Mouse (Mus musculus): ENCODE measurements around the gene Nmur1.

Nmur1 gene

DNA sequence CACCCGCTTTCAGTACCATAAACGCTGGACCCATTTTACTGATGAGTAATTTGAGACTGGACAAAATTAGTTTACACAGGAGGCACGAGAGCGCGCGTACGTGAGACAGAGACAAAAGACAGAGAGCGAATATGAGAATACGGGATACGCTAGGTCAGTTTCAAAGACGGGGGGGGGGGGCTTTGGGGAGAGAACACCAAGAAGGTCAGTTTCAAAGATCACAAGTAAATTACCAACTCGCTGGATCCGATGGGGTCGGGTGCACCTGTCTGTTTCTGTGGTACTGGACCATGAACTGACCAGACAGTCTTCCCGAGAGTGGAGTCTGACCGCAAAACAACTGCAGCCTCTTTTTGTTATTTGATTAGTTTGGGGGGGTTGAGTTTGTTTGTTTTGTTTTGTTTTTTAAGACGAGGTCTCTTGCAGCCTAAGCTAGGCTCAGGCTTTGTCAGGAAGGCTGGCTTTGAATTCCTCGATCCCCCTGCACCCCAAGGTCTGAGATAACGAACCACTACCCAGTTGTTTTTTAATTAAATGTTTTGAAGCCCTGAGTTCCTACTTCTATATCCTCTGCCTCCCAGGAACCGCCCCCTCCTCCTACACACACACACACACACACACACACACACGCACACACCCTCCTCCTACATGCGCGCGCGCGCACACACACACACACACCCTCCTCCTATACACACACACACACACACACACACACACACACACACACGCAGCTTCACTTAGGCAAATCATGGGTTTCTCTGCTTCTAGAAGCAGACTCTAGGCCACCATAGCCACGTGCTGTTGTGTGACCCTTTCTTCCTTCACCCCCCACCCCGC is 15.1 kb upstream of the Nmur1 start:
- peak; percentile 85 for DNase-seq (ENCODE audit: low spot score)

DNA sequence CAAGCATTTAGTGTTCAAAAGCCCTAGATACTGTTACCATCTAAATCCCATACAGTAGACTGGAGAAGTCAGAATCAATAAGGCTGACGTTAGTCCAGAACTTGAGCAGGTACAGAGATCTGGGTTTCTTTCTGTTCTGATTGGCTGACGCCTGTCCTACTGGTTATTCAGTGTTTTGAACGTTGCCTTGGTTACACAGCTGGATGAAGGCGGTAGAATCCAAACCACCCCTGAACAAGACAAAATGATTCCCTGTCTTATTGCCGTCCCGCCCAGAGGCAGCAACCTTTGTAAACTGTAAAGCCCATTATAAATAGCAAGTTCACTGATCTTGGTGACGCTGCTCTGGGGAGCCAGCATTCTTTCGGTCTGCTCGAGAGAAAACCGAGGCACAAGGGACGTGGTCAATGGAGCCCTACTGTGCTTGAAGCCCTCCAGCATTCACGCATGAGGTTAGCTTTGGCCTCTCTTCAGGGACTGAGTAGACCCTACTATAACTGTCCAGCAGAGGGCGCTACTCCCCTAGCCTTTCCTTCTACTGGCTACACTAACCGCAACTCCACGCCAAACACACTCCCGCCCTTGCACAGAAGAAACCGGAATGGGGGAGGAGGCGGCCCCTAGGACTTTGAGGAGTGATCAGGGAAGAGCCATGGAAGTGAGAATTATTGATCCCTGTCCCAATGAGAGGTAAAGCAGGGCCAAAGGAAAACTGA is 14.3 kb upstream of the Nmur1 start:
- DNase-seq (ENCODE audit: low spot score), result peak; percentile 98

DNA sequence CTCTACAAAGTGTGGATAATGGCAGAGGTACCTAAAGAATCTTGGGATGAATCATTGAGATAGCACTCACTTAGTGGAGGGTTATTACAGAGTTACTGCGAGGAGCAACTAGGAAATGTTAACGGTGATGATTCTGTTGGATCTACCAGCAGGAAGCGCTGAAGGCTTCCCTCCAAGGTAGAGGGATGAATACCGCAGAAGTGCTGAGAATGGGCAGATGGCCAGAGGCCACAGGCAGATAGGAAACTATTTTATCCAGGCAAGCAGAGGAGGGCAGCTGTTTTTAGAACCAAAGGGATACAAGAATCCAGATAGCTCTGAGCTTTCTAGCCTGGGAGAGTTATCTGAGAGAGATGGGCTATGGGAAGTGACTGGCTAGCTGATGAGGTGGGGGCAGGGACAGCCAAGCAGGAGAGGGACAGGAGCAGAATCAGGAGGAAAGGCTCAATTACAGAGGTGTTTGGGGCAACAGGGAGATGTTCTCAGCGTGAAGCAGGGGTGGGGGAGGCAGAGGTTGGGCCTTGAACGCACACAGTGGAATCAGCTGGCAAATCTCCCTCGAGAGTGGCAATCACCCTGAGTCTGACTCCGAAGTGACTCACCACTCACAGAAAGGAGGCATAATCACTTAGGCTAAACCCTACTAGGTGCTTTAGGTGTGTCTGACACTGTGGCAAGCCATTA is 13.6 kb upstream of the Nmur1 start:
- no peak for DNase-seq (ENCODE audit: low spot score)

DNA sequence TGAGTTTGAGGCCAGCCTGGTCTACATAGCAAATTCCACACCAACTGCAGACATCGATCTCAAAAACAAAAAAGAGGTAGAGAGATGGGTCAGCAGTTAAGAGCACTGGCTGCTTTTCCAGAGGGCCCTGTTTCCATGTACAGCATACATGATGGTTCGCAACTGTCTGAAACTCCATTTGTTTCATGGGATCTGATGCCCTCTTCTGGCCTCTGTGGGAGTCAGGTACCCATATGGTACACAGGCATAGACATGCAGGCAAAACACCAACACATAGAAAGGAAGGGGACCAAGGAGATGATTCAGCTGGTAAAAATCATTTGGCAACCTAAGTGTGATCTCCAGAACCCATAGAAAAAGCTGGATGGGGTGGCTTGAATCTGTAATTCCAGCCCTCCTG is 12.5 kb upstream of the Nmur1 start:
- peak; percentile 46 for DNase-seq (ENCODE audit: low spot score)

DNA sequence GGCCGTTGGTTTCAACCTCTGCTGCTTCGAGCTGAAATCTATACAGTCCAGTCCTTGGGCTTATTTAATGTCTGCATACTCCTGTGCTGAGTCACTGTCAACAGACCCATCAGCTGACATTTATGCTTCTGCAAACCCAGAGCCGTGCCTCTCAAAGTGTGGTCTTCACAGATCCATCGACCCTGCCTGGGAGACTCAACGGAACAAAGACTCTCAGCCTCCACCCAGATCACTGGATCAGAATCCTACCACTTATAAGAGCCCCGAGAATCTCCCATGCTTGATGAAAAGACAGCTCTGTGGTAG is 11.9 kb upstream of the Nmur1 start:
- no peak for DNase-seq (ENCODE audit: low spot score)

DNA sequence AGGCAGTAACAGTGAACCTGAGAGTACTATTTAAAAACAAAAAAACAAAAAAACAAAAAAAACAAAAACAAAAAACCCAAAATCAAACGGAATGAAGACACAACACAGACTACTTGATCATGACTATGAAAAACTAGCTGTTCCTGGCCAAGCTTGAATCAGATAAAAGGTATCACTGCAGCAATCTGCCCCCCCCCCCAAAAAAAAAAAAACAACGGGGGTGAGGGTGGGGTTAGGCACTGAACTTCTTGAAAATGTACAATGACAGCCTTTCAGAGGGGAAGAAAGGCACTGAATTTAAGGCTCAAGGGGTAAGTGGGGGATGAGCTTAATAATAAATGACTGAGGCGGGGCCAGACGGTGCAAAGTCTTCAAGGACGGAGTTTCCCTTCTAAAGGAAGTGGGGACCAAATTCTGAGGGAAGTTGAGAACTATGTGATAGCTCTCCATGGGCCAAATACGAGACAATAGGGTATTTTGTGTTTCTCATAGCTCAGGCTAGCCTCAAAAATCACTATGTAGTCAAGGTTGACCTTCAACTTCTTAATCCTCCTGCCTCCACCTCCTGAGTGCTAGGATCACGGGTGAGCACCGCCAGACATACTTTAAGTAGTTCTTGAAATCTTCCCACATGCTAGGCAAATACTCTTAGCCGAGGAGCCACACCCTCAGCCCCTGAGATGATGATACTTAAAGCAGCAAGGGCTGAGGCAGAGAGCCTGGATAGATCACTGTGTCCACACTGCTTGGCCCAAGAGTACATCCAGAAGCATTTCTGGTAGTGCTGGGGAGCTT is 11.4 kb upstream of the Nmur1 start:
- no peak for DNase-seq (ENCODE audit: low spot score)

DNA sequence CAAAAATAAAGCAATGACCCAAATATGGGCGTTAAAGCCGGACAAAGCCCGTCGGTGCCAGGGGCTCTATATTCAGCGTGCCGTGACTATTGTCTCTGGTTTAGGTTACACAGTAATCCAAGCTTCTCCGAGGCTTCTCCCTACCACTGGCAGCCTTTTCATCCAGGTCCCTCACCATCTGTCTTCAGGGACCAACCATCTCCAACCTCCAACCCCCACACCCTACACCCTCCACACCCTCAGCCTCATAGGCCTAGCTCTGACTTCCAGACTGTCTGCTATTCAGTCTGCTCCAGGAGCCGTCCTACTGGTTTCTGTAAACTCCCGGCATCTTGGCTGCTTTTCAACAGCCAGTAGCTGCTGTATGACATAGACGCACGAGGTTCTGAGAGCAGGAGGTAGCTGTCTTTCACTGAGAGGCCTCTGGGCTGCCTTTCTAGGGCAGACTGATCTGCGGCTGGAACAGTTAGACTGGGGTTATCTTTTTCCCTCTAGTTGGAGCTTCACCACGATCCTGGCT is 9.3 kb upstream of the Nmur1 start:
- DNase-seq (ENCODE audit: low spot score), result peak; percentile 64

DNA sequence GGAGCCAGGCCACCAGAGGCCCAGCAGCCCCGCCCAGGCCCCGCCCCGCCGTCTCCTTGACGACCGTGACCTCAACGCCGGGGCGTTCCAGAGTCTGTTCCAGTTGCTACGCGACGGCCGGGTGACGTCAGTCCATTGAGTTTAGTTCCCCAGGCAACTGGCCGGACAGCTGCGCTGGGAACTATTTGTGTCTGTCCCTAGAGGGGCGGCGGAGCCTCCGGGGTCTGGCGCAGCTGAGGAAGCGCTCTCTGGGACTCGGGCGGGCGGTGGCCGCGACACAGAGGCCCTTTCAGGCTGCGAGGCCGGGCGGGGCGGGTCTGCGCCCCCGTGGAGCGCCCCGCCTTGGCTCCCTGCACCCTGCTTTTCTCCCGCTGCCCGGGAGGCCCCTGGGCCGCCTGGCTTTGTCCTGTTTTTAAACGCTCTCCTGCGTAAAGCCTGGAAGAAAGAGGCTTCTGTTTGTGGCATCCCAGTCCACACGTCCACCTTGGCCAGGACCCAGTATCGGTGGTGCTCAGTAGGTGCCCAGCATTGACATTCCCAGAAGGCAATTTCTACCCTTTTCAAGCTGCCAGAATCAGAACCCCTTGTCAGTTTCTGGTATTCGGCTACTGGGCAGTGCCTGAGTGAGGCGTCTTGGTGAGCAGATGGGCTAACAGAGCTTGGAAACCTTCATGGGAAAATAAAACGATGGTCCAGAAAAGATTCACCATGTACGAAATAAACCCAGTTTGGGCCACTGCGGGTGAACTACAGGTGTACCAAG is 8.6 kb upstream of the Nmur1 start:
- peak; percentile 100 for DNase-seq (ENCODE audit: low spot score)

DNA sequence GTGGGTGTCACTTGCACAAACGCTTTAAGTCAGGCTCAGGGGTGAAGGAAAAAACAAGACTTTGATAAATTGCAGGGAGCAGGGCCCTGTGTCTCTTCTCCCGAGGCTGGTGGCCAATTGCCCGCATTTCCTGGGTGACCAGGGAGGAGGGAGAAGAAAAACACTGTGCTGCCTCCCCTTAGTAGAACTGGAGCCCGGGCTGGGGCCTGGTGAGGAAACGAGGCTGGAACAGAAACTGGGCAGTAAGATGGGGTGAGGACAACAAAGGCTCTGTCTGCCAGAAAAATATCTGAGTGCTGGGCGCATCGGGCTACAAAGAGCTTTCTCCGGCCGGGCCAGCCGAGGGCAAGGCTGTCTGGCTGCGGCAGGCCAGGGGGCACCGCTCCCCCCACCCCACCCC is 8.0 kb upstream of the Nmur1 start:
- DNase-seq (ENCODE audit: low spot score), result no peak

DNA sequence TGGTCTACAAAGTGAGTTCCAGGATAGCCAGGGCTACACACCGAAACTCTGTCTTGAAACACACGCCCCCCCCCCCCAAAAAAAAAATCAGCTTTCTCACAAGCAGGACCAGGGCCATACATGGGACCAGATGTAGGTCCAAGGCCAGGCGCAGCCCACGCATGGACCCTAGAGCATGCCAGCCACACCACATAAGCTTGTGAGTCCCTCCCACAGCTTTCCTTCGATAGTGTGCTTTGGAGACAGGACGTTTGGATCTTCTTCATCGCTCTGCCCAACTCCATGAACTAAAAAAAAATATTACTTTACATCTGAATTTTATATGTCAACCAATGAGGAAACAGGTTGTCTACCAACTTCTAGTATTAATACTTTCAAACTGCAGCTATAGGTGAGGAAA is 7.3 kb upstream of the Nmur1 start:
- DNase-seq (ENCODE audit: low spot score), result no peak

DNA sequence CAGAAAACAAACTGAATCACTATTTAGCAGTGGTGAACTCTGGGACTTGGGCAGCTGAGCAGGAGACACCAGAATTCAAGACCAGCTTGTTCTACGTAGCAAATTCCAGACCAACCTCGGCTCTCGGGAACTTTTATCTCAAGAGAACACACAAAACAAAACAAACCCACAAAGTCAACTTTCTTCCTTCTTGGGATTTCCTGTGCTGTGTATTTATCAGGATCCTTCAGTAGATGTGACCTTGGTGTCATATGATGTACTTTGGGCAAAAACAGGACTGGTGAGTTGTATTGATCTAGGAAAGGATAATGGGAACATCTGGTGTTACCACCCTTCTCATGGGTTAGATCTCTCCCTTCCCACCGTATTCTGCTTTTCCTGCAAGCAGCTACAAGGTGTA is 6.8 kb upstream of the Nmur1 start:
- DNase-seq (ENCODE audit: low spot score), result no peak

DNA sequence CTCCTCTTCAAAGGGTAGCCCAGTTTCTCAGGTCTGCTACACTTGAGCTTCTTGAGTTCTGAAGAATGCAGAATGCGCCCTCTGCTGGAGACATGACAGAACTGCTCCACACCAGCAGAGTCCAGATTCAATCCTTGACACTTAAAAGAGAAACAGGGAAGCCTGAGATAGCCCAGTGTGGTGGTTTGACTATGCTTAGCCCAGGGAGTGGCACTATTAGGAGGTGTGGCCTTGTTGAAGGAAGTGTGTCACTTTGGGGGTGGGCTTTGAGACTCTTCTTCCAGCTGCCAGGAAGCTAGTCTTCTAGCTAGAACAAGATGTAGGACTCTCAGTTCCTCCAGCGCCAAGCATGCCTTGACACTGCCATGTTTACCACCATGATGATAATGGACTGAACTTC is 4.0 kb upstream of the Nmur1 start:
- DNase-seq (ENCODE audit: low spot score), result peak; percentile 91

DNA sequence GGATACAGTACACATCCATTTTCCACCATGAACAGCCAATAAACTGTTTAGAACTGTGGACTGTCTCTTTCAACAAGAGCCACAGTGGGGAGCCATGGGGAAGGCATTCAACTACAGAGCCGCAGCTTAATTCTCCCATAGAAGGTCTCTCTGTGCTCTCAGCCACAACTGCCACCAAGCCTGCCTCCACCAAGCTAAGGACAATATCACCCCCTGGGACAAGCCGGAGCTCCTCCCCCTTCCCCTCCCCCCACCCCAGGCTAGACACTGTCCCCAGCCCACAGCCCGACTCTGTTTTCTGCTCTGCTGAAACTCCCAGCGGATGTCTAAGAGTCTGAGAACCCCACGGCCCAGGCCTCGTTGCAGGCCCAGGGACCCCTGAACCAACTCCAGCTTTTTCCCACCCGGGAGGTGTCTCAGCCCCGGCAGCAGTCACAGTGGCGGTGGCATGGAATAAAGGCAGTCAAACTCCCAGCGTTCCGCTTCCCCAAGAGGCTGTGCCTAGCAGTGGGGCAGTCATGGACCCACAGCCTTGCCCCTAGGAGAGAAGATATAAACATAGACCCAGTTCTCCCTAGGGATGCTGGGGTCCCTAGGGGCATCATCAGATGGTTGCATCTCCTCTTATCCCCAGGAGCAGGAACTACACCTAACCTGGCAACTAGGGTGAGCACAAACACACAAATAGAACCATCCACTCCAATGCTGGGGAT is 1.0 kb downstream of the Nmur1 start:
- DNase-seq (ENCODE audit: low spot score), result peak; percentile 59

DNA sequence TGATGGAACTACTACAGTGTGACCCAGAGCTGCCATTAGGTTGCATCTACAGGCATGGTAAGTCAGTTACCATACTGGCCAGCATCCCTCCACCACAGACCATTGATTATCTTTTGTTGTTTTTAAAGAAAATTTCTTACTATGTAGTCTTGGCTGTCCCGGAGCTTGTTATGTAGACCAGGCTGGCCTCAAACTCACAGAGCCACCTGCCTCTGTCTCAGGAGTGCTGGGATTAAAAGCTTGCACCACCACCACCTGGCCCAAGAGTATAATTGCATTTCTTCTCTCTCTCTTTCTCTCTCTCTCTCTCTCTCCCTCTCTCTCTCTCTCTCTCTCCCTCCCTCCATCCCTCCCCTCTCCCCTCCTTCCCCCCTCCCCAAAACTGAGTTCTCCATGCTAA is 1.7 kb downstream of the Nmur1 start:
- no peak for DNase-seq (ENCODE audit: low spot score)

DNA sequence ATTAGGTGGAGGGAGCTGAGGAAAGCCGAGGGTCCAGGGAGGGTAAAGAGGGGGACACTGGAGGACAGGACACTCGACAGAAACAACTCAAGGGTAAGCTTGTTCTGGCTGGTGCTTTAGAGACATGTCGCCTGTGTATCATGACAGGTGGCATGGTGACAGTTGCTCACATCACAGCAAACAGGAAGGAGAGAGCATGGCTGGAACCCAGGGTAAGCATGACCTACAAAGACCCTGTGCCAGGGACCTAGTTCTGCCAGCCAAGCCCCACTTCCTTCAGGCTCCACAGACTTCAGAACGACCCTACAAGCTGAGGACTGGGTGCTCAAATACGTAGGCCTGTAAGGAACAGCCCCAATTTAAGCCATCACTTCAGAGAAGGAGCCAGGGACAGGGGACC is 2.1 kb downstream of the Nmur1 start:
- no peak for DNase-seq (ENCODE audit: low spot score)

DNA sequence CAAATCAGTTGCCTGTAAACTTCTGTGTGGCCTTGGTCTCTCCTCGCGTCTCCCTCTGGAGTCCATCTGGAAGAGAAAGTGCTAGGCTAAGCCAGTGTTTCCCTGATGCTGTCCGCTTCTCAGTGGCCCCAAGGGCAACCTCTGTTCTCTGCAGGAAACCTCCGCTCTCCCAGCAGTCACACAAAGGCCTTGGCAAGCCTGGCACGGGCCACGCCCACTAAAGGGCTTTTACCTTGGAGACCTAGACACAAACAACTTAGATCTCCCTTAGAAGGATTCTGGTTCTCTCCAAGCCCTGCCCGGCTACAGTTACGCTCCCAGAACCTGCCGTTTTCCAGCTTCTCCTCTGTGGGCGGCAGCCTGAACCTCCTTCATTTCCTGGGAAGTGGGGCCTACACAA is 5.0 kb downstream of the Nmur1 start:
- no peak for DNase-seq (ENCODE audit: low spot score)

DNA sequence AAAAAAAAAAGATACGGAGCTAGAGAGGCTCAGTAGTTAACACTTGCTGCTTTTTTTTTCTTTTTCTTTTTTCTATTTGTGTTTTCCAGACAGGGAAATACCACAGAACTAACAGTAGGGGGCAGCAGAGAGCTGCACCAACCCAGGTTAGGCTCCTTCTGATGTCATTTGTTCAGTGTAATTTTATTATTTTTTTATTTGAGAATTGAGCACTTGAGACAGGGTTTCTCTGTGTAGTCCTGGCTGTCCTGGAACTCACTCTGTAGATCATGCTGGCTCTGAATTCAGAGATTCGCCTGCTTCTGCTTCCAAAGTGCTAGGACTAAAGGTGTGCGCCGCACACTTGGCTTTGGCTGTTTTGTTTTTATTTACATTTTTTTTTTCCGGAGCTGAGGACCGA is 9.7 kb downstream of the Nmur1 start:
- peak; percentile 50 for DNase-seq (ENCODE audit: low spot score)

DNA sequence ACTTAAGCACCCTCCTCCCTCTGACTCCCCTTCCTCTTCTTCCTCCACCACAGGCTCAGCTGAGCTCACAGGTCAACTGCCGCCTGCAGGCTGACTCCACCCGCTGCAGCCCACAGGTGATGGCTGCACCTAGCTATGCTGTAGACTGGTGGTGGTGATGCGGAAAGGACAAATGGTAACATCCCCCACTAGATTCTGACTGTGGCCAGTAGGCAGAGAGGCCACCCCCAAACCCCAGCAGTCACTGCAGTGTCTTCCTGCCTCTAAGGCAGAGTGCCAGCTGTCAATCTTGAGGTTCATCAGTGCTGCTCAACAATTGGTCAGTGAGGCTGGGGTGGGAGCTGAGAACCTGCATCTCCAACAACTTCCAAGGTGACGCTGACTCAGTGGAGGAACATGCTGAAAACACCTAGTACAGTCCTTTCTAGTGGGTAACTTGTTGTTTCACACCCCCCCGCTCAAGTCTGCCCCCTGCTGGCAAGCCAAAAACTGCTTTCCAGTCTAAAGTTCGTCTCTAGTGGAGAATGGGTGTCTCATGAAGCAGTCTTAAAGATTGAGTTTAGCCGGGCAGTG is 10.3 kb downstream of the Nmur1 start:
- no peak for DNase-seq (ENCODE audit: low spot score)

DNA sequence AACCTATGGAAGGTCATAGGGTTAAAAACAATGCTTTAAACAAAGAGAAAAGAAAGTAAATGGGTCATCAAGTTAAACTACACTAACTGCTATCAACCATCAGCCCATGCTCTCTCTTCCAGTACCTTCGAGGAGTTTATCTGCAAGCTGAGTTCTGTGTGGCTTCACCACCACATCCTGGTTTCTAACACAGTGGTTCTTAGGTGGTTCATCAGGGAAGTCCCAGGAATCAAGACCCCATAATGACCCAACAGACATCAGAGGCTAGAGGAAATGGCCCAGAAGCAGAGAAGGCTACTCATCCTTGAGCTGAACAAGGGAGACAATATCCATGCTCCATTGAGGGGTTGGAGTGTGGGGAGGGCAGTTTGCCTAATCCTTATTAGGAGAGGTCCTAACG is 10.9 kb downstream of the Nmur1 start:
- no peak for DNase-seq (ENCODE audit: low spot score)

DNA sequence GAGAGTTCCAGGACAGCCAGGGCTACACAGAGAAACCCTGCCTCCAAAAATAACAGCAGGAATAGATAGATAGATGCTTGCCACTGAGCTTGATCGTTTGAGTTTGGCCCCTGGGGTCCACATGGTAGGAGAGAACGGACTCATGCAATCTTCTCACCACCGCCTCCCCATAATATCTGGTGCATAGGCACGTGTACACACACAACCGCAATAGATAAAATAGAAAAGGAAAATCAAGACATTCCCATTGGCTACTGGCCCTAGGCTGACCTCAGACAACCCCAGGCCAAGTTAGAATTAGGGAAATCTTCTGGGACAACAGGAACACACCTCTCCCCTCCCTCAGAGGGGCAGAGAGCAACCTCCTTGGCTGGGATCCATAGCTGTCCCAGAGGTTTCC is 11.3 kb downstream of the Nmur1 start:
- no peak for DNase-seq (ENCODE audit: low spot score)
